Mouse (Mus musculus) adrenal gland, postnatal 14 days (tissue): ENCODE measurements around the gene Slc38a3. TPM values are rescaled to one million over a fixed set of nuclear protein-coding genes. Genes with fewer than 3 reads are reported as not detected.

Experiments used
- DNase-seq: peaks from one replicate; pipeline ENCODE4 v3.0.0; 2021; ENCODE audit warnings: mixed read lengths
- total RNA-seq: library from RNA; stranded (reverse); gene quantifications from 2 replicates; pipeline ENCODE4 v1.2.3, GENCODE M21; 2021

Slc38a3 gene
- total RNA-seq, 1 experiment from 2014 or later, result 85.2 TPM

GRCm38 (mm10) chr9:107696106-107696479, 26.8 kb upstream of the Slc38a3 start:
- DNase-seq, result no peak

- no peak for DNase-seq
These were observed 26.2 kb upstream of the Slc38a3 start for GRCm38 (mm10) chr9:107695441-107696105.

GRCm38 (mm10) chr9:107694627-107695026, 25.3 kb upstream of the Slc38a3 start:
- peak; percentile 58 for DNase-seq

- no peak for DNase-seq
These were observed 24.2 kb upstream of the Slc38a3 start for GRCm38 (mm10) chr9:107693433-107693987.

DNA sequence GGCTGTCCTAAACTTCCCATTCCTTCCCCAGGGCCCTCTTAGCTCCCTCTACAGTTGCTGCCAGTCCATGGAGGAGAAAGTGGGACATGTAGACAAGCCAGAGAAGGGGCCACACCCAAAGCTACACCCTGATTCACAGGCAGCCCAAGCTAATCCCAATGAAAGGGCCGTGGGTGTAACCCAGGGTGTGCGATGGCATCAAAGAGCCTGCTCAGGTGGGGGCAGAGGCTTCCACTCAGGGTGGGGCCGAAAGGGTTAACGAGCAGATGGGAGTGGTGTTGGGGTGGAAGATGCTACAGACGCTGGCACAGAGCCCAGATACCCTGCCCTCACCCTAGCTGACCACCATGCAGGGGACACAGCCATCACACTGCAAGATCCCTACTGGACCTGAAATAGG, 23.5 kb upstream of the Slc38a3 start:
- DNase-seq, result no peak

- DNase-seq, result no peak
These were observed 21.1 kb upstream of the Slc38a3 start for GRCm38 (mm10) chr9:107690391-107690790.

DNA sequence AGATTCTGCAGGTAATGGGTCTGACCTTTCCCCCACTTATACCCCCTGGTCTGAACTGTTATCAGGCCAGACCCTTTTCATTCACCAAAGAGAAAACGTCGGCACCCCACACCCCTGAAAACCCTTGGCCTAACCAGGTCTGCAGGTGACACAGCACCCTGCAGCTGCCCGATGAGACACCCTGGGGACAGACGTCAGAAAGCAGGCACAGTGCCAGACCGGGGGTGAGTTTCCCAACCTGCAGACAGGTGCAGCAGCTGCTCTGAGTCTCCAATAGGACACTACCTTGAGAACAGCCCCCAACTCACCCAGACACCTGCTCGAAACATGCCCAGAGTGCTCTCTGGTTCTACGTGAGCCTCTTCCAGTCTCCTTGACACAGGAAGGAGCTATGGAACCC, 19.6 kb upstream of the Slc38a3 start:
- DNase-seq, result no peak

GRCm38 (mm10) chr9:107688415-107688814, 19.1 kb upstream of the Slc38a3 start:
- no peak for DNase-seq

DNA sequence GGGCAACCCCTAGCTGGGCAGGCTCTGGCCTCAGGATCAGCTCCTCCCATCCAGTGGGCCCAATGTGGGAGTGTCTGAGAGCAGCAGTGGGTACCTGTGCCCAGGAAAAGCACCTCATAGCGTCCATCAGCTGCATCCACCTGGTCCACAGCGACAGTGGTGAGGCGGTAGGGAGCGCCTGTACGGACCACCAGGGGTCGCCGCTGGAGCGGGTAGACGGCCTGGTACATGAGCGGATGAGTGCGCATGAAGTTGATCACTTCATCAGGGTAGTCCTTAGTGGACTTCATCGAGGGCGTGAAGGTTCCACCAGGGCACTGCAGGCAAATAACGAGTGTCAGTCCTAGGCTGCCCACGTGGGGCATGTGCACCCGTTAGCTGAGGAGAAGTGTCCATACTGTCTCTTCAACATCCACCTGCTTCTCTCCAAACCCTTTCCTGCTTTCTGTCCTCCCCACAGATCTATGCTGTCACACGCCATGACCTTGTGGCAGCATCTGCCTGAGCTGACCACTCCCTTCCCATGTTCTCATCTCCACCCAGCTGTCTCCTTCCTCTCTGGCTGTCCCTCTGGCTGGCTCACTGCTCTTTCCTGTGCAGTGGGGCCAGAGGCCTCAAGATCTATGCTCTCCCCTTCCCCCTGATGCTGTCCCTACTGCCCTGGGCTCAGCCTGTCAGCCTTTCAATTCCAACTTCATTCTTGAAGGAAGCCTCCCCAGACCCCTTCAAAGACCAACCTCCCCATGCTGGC, 16.1 kb upstream of the Slc38a3 start:
- peak; percentile 81 for DNase-seq

DNA sequence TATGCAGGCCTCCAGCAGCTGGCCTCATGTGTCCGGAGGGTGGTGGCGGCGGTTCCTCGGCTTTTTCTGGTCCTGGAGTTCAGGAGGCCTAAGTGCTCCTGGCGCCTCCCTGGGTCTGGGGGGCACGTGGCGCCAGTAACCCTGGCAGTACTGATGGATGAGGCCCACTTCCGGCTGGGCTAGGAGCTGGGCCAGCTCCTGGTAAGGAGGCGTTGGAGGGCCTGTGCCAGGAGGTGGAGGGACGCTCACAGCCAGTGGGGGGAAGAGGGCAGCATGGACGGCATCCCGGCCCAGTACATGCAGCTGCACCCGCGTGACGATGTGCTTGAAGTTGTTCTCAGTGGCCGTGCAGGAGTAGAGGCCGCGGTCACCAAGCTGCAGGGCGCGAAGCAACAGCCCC, 13.1 kb upstream of the Slc38a3 start:
- no peak for DNase-seq

DNA sequence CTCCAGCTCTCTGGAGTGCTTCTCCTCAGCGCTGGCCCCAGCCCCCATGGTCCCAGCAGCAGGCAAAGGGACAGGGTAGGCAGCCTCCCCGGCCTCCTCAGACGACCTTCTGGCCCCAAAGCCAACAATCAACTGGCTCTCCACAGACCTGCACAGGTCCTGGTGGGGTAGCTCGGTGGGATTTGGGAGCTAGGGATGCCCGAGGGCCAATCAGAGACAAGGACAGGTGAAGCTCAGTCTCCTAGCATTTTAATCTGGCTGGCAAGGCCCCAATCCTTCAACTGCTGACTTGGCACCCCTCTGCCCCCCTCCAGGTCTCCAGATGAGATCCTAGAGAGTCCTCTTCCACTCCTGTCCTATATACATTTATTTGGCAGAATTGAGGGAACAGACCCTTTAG, 10.2 kb upstream of the Slc38a3 start, which contains the start of gene Gnat1:
Gnat1 (minus strand) TSS at position 212 of the 400 bp plus-strand sequence.
- no peak for DNase-seq

DNA sequence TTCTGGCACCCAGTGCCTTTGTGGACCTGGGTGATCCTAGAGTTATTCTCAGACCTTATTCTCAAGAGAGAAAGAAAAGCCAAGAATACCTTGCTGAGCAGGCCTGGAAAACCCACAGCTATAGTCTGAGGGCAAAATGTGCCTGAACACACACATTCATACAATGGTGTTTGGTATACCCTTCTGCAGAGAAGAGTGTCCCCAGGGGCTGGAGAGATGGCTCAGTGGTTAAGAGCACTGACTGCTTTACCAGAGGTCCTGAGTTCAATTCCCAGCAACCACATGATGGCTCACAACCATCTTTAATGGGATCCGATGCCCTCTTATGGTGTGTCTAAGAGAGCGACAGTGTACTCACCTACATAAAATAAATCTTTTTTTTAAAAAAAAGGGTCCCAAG, 9.5 kb upstream of the Slc38a3 start:
- DNase-seq, result no peak

GRCm38 (mm10) chr9:107677819-107678526, 8.6 kb upstream of the Slc38a3 start:
- DNase-seq, result peak; percentile 80

DNA sequence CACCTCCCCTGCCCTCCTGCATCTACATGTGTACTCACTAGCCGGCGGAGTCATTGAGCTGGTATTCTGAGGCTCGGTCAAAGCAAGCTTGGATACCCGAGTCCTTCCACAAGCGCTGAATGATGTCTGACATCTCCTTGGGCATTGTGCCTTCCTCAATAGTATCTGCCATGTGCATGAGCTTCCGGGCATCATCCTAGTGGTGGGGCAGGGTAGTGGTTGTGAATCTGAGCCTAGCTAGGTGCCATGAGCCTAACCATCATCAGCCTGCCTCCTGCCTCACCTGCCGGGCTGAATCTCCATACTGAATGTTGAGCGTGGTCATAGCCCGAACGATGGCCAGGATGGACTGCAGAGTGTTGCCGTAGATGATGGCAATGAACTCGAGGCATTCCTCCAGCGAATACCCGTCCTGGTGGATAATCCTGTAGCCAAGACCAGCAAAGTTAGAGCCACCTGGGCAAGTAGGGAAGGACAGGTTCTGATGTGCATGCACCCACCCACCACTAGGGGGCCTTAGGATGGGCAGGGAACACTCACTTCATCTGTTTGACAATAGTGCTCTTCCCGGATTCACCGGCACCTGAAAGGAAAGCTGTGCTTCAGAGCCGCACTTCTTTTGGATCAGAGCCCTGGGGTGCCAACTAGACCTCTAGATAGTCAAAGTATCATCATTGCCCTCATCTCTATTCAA, 7.9 kb upstream of the Slc38a3 start:
- peak; percentile 55 for DNase-seq

- DNase-seq, result no peak
These were observed 7.0 kb upstream of the Slc38a3 start for GRCm38 (mm10) chr9:107676302-107676701.

DNA sequence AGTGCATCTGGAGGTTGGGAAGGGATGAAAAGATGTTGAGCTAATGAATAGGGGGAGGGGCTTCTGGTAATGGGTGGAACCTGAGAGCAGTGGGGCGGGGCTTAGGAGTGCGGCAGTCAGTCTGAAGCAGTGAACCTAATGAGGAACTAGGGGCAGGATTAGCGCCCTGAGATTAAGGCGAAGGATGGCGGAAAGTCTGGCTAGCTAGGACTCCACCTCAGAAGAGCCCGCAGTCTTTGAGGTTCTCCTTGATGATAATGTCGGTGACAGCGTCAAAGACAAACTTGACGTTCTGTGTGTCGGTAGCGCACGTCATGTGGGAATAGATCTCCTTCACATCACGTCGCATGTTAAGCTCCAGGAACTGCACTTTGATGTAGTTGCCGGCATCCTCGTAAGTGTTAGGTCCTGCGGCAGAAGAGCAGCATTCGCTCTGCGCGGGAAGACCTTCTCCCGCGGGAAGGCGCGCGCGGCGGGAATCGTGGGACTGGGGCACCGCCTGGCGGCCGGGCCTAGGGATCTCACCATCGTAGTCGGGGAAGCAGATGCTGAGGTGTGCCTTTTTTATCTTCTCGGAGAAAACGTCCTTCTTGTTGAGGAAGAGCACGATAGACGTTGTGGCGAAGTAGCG, 6.5 kb upstream of the Slc38a3 start:
- DNase-seq, result peak; percentile 88

- no peak for DNase-seq
These were observed 5.5 kb upstream of the Slc38a3 start for GRCm38 (mm10) chr9:107674609-107675429.

DNA sequence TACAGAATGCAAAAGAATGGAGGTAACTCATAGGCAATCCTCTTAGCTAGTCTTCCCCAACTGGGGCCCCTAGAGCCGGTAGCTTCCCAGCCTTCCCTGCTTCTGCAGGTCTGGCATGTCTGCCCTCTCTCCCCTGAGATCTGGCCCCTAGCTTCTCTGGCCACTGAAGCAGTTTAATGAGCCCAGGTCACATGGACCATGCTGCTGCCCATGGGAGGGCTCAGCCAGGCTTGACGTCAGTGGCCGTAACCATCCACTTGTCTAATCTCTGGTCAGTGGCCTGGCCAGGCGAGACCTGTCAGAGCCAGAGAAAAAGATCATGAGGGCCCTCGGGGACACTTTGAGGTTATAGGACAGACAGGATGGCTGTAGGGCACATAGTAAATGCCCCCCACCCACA, 929 bp upstream of the Slc38a3 start:
- DNase-seq, result no peak

DNA sequence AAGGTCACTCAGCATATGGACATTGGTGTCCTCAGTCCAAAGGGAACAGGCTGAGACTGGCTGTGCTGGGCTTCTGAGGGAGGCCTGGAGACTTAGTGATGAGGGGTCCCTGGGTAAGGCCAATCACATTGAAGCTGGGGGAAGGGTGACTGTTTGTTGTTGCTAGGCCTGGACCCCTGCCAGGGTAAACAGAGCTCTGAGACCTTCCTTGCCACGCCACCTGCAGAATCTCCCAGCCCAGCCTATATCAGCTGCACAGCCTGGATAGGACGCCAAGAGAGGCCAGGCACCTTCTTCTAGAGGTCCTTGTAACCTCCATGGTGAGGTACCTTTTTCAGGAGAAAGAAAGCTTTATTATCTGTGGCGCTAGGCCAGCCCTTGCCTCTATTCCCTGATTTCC, 414 bp downstream of the Slc38a3 start:
- no peak for DNase-seq

- no peak for DNase-seq
These were observed 1.3 kb downstream of the Slc38a3 start for GRCm38 (mm10) chr9:107668011-107668410.

DNA sequence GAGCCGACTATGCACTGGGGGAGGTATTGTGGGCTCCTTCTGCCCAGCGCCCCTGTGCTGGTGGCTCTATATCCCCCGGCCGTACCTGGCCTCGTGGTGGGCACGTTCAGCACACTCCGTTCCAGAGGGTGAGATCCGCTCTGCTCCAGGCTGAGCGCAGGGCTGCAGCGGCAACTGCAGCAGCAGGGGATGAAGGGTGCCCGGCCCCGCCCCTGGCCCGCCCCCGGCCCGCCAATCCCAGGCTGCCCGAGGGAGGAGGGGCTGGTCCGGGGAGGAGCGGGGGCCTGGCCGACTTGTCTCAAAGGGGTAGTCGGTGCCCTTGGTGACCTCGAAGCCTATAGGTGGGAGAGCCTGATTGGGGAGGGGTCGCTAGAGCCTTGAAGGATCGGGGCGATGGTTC, 2.1 kb downstream of the Slc38a3 start:
- peak; percentile 63 for DNase-seq
